Mouse (Mus musculus) hindbrain, postnatal 0 days (tissue): ENCODE data around the gene Plod2. TPM values are rescaled to one million over a fixed set of nuclear protein-coding genes. Genes with fewer than 3 reads are reported as not detected.

ENCODE experiments used
- ATAC-seq: fragments of 200-750 bp; cut with Nextera tagmentation; 2 replicates; pipeline ENCODE4 v1.8.0; 2017; ENCODE audit warnings: mild to moderate bottlenecking, moderate TSS enrichment, moderate library complexity
- DNase-seq: peaks from one replicate; pipeline ENCODE4 v3.0.0-alpha.2; 2015; ENCODE audit warnings: low spot score
- H3K27ac ChIP-seq: fragments of 300-500 bp; sonication (generic); 2 replicates; pipeline ENCODE4 v1.5.1; 2014; ENCODE audit warnings: mild to moderate bottlenecking
- H3K27me3 ChIP-seq: fragments of 300-500 bp; sonication (generic); 2 replicates; pipeline ENCODE4 v1.6.1; 2014; ENCODE audit warnings: low read length, mixed read lengths; ENCODE audit not compliant: insufficient read depth
- H3K36me3 ChIP-seq: fragments of 300-500 bp; sonication (generic); 2 replicates; pipeline ENCODE4 v1.6.1; 2014; ENCODE audit warnings: low read length, mixed read lengths; ENCODE audit not compliant: insufficient read depth
- H3K4me1 ChIP-seq: fragments of 300-500 bp; sonication (generic); 2 replicates; pipeline ENCODE4 v1.6.1; 2014; ENCODE audit warnings: antibody characterized with exemption, low read length, mixed read lengths; ENCODE audit not compliant: insufficient read depth
- H3K4me2 ChIP-seq: fragments of 300-500 bp; sonication (generic); 2 replicates; pipeline ENCODE4 v1.6.1; 2014; ENCODE audit warnings: low read depth, mild to moderate bottlenecking, low read length, moderate library complexity, mixed read lengths
- H3K4me3 ChIP-seq: fragments of 300-500 bp; sonication (generic); 2 replicates; pipeline ENCODE4 v1.5.1; 2014; ENCODE audit warnings: low read length
- H3K9ac ChIP-seq: fragments of 300-500 bp; sonication (generic); replicated peaks from 2 replicates; pipeline ENCODE4 v1.6.1; 2014; ENCODE audit warnings: mild to moderate bottlenecking, low read length, moderate library complexity, mixed read lengths
- H3K9me3 ChIP-seq: fragments of 300-500 bp; sonication (generic); 2 replicates; pipeline ENCODE4 v1.6.1; 2016; ENCODE audit warnings: low read length, mixed read lengths
- CTCF ChIP-seq: IDR thresholded peaks from 2 replicates; pipeline ENCODE4 v1.5.1; 2016; ENCODE audit warnings: antibody characterized with exemption, control low read depth, low read depth
- WGBS: fragments of 180-500 bp; shearing (Covaris S2); extraction: QIAGEN DNeasy Blood & Tissue Kit; methylation state at CpG from one replicate; pipeline ENCODE4 v1.1.7; 2014; 5-methylcytosine and 5-hydroxymethylcytosine counted together
- polyA plus RNA-seq: library from polyadenylated mRNA; unstranded; fragments of >200 nt; fragmentation: Nextera tagmentation; extraction: Ambion mirVana; gene quantifications from 2 replicates; pipeline ENCODE4 v1.2.1, GENCODE M21; 2015
- total RNA-seq: library from RNA; depleted of rRNA; stranded (reverse); fragments of >200 nt; gene quantifications from 2 replicates; pipeline ENCODE4 v1.2.3, GENCODE M21; 2014

Plod2 gene
- total and polyA plus RNA-seq, 2 experiments from 2014 or later = 7.1 to 14.1 TPM

- Histone ChIP-seq H3K4me1 (no peaks in the 10 kb centered on the region), H3K4me3 (no peak overlapping the region), H3K27me3 (no peaks in the 10 kb centered on the region), H3K4me2 (no peak overlapping the region), H3K9me3 (0 out of 2 replicates have a peak, but pooled peaks cover 3% of the 10 kb centered on the region), H3K9ac (no peak overlapping the region), H3K27ac (no peak overlapping the region), H3K36me3 (no peaks in the 10 kb centered on the region)
- ATAC-seq = no peak
- DNase-seq = no peak
- no peak for TF ChIP-seq CTCF
- 100% methylated on average over 1 of the region's 1 CpGs for WGBS
Observed at GRCm38 (mm10) chr9:92564391-92564790, 22.4 kb downstream of the Plod2 start.

GRCm38 (mm10) chr9:92566234-92566633 is 24.2 kb downstream of the Plod2 start:
- Histone ChIP-seq H3K27me3 (no peaks in the 10 kb centered on the region), H3K9ac (no peak overlapping the region), H3K36me3 (no peaks in the 10 kb centered on the region), H3K9me3 (0 out of 2 replicates have a peak, but pooled peaks cover 3% of the 10 kb centered on the region), H3K27ac (no peak overlapping the region), H3K4me2 (no peak overlapping the region), H3K4me1 (no peaks in the 10 kb centered on the region), H3K4me3 (no peak overlapping the region)
- no peak for TF ChIP-seq CTCF
- WGBS = 86% methylated on average over 3 of the region's 3 CpGs
- no peak for ATAC-seq
- no peak for DNase-seq

GRCm38 (mm10) chr9:92567474-92567873 is 25.5 kb downstream of the Plod2 start:
- Histone ChIP-seq H3K9ac (no peak overlapping the region), H3K4me3 (no peak overlapping the region), H3K27me3 (no peaks in the 10 kb centered on the region), H3K27ac (no peak overlapping the region), H3K4me1 (no peaks in the 10 kb centered on the region), H3K36me3 (no peaks in the 10 kb centered on the region), H3K9me3 (0 out of 2 replicates have a peak, but pooled peaks cover 3% of the 10 kb centered on the region), H3K4me2 (no peak overlapping the region)
- no peak for DNase-seq
- WGBS = 90% methylated on average over 7 of the region's 7 CpGs
- no peak for TF ChIP-seq CTCF
- no peak for ATAC-seq

- no peak for TF ChIP-seq CTCF
- DNase-seq = no peak
- Histone ChIP-seq H3K9ac (no peak overlapping the region), H3K4me3 (no peak overlapping the region), H3K4me2 (no peak overlapping the region), H3K27ac (no peak overlapping the region), H3K27me3 (no peaks in the 10 kb centered on the region), H3K36me3 (no peaks in the 10 kb centered on the region), H3K9me3 (0 out of 2 replicates have a peak, but pooled peaks cover 3% of the 10 kb centered on the region), H3K4me1 (no peaks in the 10 kb centered on the region)
- no peak for ATAC-seq
- 96% methylated on average over 3 of the region's 3 CpGs for WGBS
Observed at GRCm38 (mm10) chr9:92568798-92569197, 26.8 kb downstream of the Plod2 start.

GRCm38 (mm10) chr9:92572376-92573108 is 30.5 kb downstream of the Plod2 start:
- no peak for ATAC-seq
- TF ChIP-seq CTCF = no peak
- no peak overlapping the region for H3K4me2 ChIP-seq
- H3K4me1 ChIP-seq = no peaks in the 10 kb centered on the region
- no peak for DNase-seq
- no peak overlapping the region for H3K9ac ChIP-seq
- WGBS = 82% methylated on average over 8 of the region's 8 CpGs
- no peak overlapping the region for H3K27ac ChIP-seq
- no peaks in the 10 kb centered on the region for H3K9me3 ChIP-seq
- H3K27me3 ChIP-seq = no peaks in the 10 kb centered on the region
- no peaks in the 10 kb centered on the region for H3K36me3 ChIP-seq
- H3K4me3 ChIP-seq = no peak overlapping the region

- H3K27ac ChIP-seq = no peak overlapping the region
- H3K27me3 ChIP-seq = no peaks in the 10 kb centered on the region
- WGBS = 70% methylated on average over 5 of the region's 5 CpGs
- no peak overlapping the region for H3K9ac ChIP-seq
- no peaks in the 10 kb centered on the region for H3K4me1 ChIP-seq
- H3K9me3 ChIP-seq = no peaks in the 10 kb centered on the region
- H3K4me3 ChIP-seq = no peak overlapping the region
- H3K4me2 ChIP-seq = no peak overlapping the region
- DNase-seq (no peak), ATAC-seq (no peak)
- no peak for TF ChIP-seq CTCF
- H3K36me3 ChIP-seq = peaks cover 9% of the 10 kb centered on the region; the same call in 1 of the 2 replicates
Observed at GRCm38 (mm10) chr9:92583876-92584275, 41.9 kb downstream of the Plod2 start.

GRCm38 (mm10) chr9:92586025-92586424 is 44.0 kb downstream of the Plod2 start:
- H3K9ac ChIP-seq = no peak overlapping the region
- no peaks in the 10 kb centered on the region for H3K27me3 ChIP-seq
- H3K4me1 ChIP-seq = no peaks in the 10 kb centered on the region
- no peak overlapping the region for H3K4me2 ChIP-seq
- DNase-seq (no peak), ATAC-seq (0 out of 2 replicates have a peak, but pooled peaks have one; percentile 32)
- TF ChIP-seq CTCF = no peak
- WGBS = 49% methylated on average over 1 of the region's 1 CpGs
- no peak overlapping the region for H3K4me3 ChIP-seq
- H3K27ac ChIP-seq = no peak overlapping the region
- no peaks in the 10 kb centered on the region for H3K9me3 ChIP-seq
- peaks cover 9% of the 10 kb centered on the region; the same call in 1 of the 2 replicates for H3K36me3 ChIP-seq
